Mouse (Mus musculus) midbrain, embryonic 16.5 days (tissue): ENCODE measurements at regions not wholly inside any gene's neighbourhood (a gene's known extent, or its start where the extent isn't known, plus 50 kb on each side); places are given as distances from the start of the nearest gene placed in this dataset.
A peak's percentile ranks its signal among the peaks of the same experiment; 100 is the strongest.

Experiments used
- ATAC-seq: fragments of 200-750 bp; cut with Nextera tagmentation; 2 replicates; pipeline ENCODE4 v1.8.0; 2017; ENCODE audit warnings: moderate TSS enrichment
- H3K27ac ChIP-seq: fragments of 300-500 bp; sonication (generic); 2 replicates; pipeline ENCODE4 v1.5.1; 2014; ENCODE audit warnings: mild to moderate bottlenecking, low read length, mixed read lengths
- H3K27me3 ChIP-seq: fragments of 300-500 bp; sonication (generic); 2 replicates; pipeline ENCODE4 v1.6.1; 2014; ENCODE audit warnings: low read depth, low read length, mixed read lengths; ENCODE audit not compliant: control insufficient read depth, insufficient read depth
- H3K36me3 ChIP-seq: fragments of 300-500 bp; sonication (generic); 2 replicates; pipeline ENCODE4 v1.6.1; 2014; ENCODE audit warnings: mild to moderate bottlenecking, low read length, moderate library complexity, mixed read lengths; ENCODE audit not compliant: control insufficient read depth, insufficient read depth
- H3K4me1 ChIP-seq: fragments of 300-500 bp; sonication (generic); 2 replicates; pipeline ENCODE4 v1.6.1; 2014; ENCODE audit warnings: mild to moderate bottlenecking, low read length, mixed read lengths; ENCODE audit not compliant: control insufficient read depth, insufficient read depth
- H3K4me2 ChIP-seq: fragments of 300-500 bp; sonication (generic); 2 replicates; pipeline ENCODE4 v1.6.1; 2014; ENCODE audit warnings: mild to moderate bottlenecking, low read length, mixed read lengths
- H3K4me3 ChIP-seq: fragments of 300-500 bp; sonication (generic); 2 replicates; pipeline ENCODE4 v1.5.1; 2014; ENCODE audit warnings: low read depth, mild to moderate bottlenecking, low read length, moderate library complexity, mixed read lengths
- H3K9ac ChIP-seq: fragments of 300-500 bp; sonication (generic); 2 replicates; pipeline ENCODE4 v1.6.1; 2014; ENCODE audit warnings: low read depth, low read length, mixed read lengths
- H3K9me3 ChIP-seq: fragments of 300-500 bp; sonication (generic); replicated peaks from 2 replicates; pipeline ENCODE4 v1.6.1; 2014; ENCODE audit warnings: mild to moderate bottlenecking, low read length, mixed read lengths; ENCODE audit not compliant: control insufficient read depth, poor library complexity, severe bottlenecking
- WGBS: fragments of 180-500 bp; shearing (Covaris S2); extraction: QIAGEN DNeasy Blood & Tissue Kit; methylation state at CpG from one replicate; pipeline ENCODE4 v1.1.7; 2014; 5-methylcytosine and 5-hydroxymethylcytosine counted together

GRCm38 (mm10) chr14:87215099-87215498, 74.1 kb upstream of the Diaph3 start:
- WGBS, result 32% methylated on average over 2 of the region's 2 CpGs
- Histone ChIP-seq H3K36me3 (no peaks in the 10 kb centered on the region), H3K27ac (no peak overlapping the region), H3K4me2 (no peak overlapping the region), H3K27me3 (no peaks in the 10 kb centered on the region), H3K9me3 (0 out of 2 replicates have a peak, but pooled peaks cover 2% of the 10 kb centered on the region), H3K9ac (no peak overlapping the region), H3K4me3 (no peak overlapping the region), H3K4me1 (no peaks in the 10 kb centered on the region)
- peak; percentile 81 for ATAC-seq

- ATAC-seq, result no peak
- no peak overlapping the region for H3K27ac ChIP-seq
- H3K36me3 ChIP-seq, result no peaks in the 10 kb centered on the region
- H3K4me1 ChIP-seq, result no peaks in the 10 kb centered on the region
- no peak overlapping the region for H3K4me2 ChIP-seq
- 0 out of 2 replicates have a peak, but pooled peaks cover 4% of the 10 kb centered on the region for H3K9me3 ChIP-seq
- no peak overlapping the region for H3K9ac ChIP-seq
- 77% methylated on average over 7 of the region's 7 CpGs for WGBS
- no peak overlapping the region for H3K4me3 ChIP-seq
- H3K27me3 ChIP-seq, result no peaks in the 10 kb centered on the region
Measured at GRCm38 (mm10) chr14:87217042-87217441, 76.0 kb upstream of the Diaph3 start.

- H3K4me1 ChIP-seq, result no peaks in the 10 kb centered on the region
- 89% methylated on average over 3 of the region's 3 CpGs for WGBS
- ATAC-seq, result no peak
Measured at GRCm38 (mm10) chr14:87219975-87220374, 78.9 kb upstream of the Diaph3 start.

DNA sequence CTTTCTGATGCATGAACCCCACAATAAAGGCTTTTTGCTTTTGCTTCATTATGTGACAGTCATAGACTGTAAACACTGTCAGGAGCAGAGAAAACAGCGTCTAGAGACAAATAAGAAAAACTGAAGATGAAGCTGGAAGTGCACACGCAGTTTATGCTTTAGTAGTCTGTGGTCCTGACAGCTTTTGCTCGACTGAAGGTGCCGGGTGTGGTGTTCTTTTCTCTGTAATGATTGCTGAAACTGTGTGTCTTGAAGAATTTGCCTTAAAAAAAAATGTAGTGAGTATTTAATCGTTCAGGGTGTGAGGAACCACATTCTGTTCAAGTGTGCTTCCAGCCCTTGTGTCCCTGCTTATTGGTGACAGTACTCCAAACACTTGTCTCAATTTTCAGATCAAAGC, 83.8 kb upstream of the Diaph3 start:
- no peaks in the 10 kb centered on the region for H3K36me3 ChIP-seq
- H3K9ac ChIP-seq, result no peak overlapping the region
- WGBS, result 78% methylated on average over 5 of the region's 5 CpGs
- H3K4me3 ChIP-seq, result no peak overlapping the region
- H3K27ac ChIP-seq, result no peak overlapping the region
- no peak overlapping the region for H3K4me2 ChIP-seq
- H3K27me3 ChIP-seq, result no peaks in the 10 kb centered on the region
- 0 out of 2 replicates have a peak, but pooled peaks cover 4% of the 10 kb centered on the region for H3K9me3 ChIP-seq
- H3K4me1 ChIP-seq, result no peaks in the 10 kb centered on the region
- ATAC-seq, result no peak

More at GRCm38 (mm10) chr14:87219975-87220374, 78.9 kb upstream of the Diaph3 start:
- Histone ChIP-seq H3K9me3 (0 out of 2 replicates have a peak, but pooled peaks cover 4% of the 10 kb centered on the region), H3K36me3 (no peaks in the 10 kb centered on the region), H3K27me3 (no peaks in the 10 kb centered on the region), H3K9ac (no peak overlapping the region), H3K4me2 (no peak overlapping the region), H3K4me3 (no peak overlapping the region), H3K27ac (no peak overlapping the region)

DNA sequence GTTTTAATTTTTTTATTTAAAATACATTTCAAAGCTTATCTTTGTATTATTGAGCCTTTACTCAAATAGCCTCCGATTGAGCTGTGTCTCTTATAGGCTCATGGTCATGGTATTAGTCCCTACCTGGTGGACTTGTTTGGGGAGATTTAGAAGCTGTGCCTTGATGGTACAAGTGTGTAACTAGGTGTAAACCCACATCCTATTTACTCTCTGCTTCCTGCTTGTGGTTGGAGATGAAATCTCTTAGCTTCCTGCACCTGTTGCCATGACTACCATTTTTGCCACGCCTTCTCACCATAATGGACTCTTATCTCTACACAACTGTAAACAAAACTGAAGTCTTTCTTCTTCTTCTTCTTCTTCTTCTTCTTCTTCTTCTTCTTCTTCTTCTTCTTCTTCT, 108.2 kb upstream of the Diaph3 start:
- Histone ChIP-seq H3K9ac (no peak overlapping the region), H3K27ac (no peak overlapping the region), H3K36me3 (no peaks in the 10 kb centered on the region), H3K9me3 (no peaks in the 10 kb centered on the region), H3K4me3 (no peak overlapping the region), H3K4me1 (no peaks in the 10 kb centered on the region), H3K4me2 (no peak overlapping the region), H3K27me3 (no peaks in the 10 kb centered on the region)
- no peak for ATAC-seq
- 89% methylated on average over 2 of the region's 2 CpGs for WGBS

DNA sequence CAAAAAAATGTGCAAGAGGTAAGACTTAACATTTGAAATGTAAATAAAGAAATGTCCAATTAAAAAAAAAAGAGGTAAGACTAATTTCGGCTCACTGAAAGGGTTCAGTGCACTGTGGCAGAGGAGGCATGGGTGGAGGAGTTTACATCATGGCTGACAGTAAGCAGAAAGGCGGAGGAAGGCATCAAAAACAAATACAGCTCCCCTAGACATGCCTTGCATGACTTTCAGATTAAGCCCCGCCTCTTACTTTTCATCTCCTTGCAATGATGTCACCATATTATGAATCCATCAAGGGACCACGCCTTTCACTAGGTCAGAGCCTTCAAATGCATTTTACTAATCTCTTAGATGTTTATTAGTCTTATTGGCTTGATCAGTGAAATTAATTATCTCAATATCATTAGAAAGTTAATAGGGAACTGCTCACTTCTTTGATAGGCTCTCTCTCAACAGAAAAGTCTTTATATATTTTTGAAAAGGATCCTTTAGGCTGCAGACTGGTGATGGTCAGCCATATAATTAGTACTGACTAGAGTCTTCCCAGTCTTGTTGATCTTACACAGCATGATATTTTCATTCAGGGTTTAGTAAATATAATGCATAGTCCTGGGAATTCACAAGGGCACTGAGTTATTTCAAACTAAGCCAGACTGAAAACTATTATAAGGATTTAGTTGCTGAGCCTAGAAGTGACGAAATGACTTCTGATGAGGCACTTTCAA, 114.6 kb upstream of the Diaph3 start:
- no peaks in the 10 kb centered on the region for H3K27me3 ChIP-seq
- no peaks in the 10 kb centered on the region for H3K4me1 ChIP-seq
- WGBS, result 64% methylated on average over 5 of the region's 5 CpGs
- H3K4me2 ChIP-seq, result no peak overlapping the region
- no peak overlapping the region for H3K27ac ChIP-seq
- no peak for ATAC-seq
- no peaks in the 10 kb centered on the region for H3K36me3 ChIP-seq
- no peak overlapping the region for H3K4me3 ChIP-seq
- H3K9ac ChIP-seq, result no peak overlapping the region
- H3K9me3 ChIP-seq, result no peaks in the 10 kb centered on the region

DNA sequence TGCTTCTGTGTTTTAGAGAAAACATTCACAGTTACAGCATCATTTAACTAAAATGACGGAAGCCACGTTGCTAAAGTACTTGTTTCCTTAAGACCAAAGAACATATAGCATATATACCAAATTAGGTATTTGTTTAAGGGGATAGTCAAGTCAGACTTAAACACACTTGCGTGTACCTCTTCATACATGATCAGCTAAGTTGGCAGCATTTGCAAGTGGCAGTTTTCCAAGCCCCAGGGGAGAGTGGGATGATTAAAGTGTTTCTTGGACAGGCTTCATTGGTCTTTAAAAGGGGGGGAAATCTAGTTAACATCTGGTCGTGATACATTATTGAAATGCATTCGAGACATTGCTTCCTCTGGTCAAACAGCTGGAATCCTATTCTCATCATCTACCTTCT, 120.7 kb upstream of the Diaph3 start:
- no peaks in the 10 kb centered on the region for H3K9me3 ChIP-seq
- no peak overlapping the region for H3K4me2 ChIP-seq
- no peaks in the 10 kb centered on the region; the same call in 1 of the 2 replicates for H3K4me1 ChIP-seq
- H3K27me3 ChIP-seq, result no peaks in the 10 kb centered on the region
- H3K27ac ChIP-seq, result no peak overlapping the region
- ATAC-seq, result no peak
- no peaks in the 10 kb centered on the region for H3K36me3 ChIP-seq
- 70% methylated on average over 5 of the region's 5 CpGs for WGBS
- no peak overlapping the region for H3K4me3 ChIP-seq
- H3K9ac ChIP-seq, result no peak overlapping the region

DNA sequence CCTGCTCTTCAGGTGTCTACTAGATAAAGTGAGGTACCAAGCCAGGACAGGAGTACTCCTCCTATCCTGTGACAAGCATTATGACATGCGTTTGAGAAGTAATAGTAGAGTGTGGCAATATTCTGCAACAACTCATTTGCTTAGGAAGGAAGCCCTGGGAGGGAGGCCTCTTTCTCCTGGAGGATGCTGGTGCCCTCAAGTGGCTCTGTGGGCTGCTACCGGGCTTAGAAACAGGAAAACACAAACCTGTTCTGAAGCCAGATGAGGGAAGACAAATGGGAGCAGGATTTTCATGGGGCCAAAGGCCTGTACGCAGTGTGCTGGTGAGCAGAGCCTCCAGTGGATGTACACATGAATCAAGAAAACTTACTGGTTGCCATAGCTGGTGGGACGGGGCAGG, 123.8 kb upstream of the Diaph3 start:
- H3K27ac ChIP-seq, result no peak overlapping the region
- no peak for ATAC-seq
- no peaks in the 10 kb centered on the region for H3K36me3 ChIP-seq
- H3K27me3 ChIP-seq, result no peaks in the 10 kb centered on the region
- H3K4me3 ChIP-seq, result no peak overlapping the region
- no peak overlapping the region for H3K4me2 ChIP-seq
- H3K9ac ChIP-seq, result no peak overlapping the region
- no peaks in the 10 kb centered on the region for H3K9me3 ChIP-seq
- 86% methylated on average over 4 of the region's 4 CpGs for WGBS
- H3K4me1 ChIP-seq, result no peaks in the 10 kb centered on the region; the same call in 1 of the 2 replicates

DNA sequence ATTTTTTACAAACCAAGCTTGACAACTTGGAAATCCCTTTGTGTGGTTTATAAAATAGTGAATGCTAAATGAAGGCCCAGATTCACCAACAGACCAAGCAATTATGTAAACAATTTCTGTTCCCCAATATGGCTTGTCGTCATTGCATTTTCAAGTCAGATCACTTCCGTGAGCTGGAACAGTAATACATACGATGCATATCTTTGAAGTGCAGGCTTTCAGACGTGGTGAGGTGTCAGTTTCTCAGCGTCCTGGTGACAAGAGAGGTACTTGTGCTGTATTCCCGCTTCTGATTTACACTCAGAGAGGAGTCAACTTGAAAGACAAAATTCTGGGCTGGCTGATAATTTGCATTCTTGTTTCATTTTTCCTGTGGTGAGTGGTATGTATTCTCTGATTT, 125.3 kb upstream of the Diaph3 start:
- no peak overlapping the region for H3K9ac ChIP-seq
- no peaks in the 10 kb centered on the region for H3K36me3 ChIP-seq
- H3K9me3 ChIP-seq, result no peaks in the 10 kb centered on the region
- ATAC-seq, result peak; percentile 71
- 46% methylated on average over 6 of the region's 6 CpGs for WGBS
- no peak overlapping the region for H3K27ac ChIP-seq
- H3K4me2 ChIP-seq, result no peak overlapping the region
- H3K4me3 ChIP-seq, result no peak overlapping the region
- H3K4me1 ChIP-seq, result no peaks in the 10 kb centered on the region; the same call in 1 of the 2 replicates
- no peaks in the 10 kb centered on the region for H3K27me3 ChIP-seq
